8 mouse cellular contexts compared by ENCODE assay signal in the genomic region with DNA sequence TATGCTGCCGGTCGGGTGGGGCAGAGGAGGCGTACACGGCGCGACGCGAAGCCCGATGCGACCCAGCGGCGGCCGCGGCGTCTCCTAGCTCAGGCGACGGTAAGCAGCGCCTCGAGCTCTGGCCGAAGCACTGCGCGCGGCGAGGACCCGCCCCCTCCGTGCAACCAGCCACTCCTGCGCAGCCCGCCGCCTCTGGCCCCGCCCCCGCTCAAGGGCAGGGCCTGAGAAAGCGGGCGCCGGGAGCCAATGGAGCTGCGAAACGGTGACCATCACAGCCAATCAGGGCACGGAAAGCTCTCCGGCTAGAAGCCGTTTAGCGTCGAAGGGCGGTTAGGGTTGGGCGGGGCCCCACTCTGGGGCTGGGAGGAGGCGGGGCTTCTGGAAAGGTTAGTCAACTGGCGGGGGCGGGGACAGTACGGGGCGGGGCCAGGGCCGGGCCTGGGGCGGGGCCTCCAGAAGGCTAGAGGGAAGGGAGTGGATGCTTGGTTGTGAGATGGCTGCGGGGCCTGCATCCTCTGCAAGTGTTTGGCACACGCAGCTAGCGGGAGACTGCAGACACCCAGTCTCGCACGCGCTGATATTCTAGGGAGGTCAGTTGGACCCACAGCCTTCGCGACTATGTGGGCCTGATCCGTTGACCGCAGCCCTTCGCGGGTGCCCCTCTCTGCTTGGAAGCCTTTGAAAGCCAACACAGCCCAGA. TPM values are rescaled to one million over a fixed set of nuclear protein-coding genes. Genes with fewer than 3 reads are reported as not detected.
DNase-seq lines count a peak whose midpoint lies in the region; ATAC-seq and TF ChIP-seq lines count a peak whose summit lies in the region.

Pcbp3 (minus strand) TSS at position 98 of the 700 bp plus-strand sequence.

- in situ Hi-C loops in Patski (cut with MboI; ENCODE audit: low pct_unique_long_range_greater_than_20kb) = no loop called here

- no peaks in the 10 kb centered on the region for H3K9me3 ChIP-seq in hindbrain, embryonic 10.5 days
- no peaks in the 10 kb centered on the region for H3K9me3 ChIP-seq in lung, embryonic 15.5 days

- peak within 1 kb of the TSS; percentile 77 for H3K9ac ChIP-seq in lung, embryonic 15.5 days

- H3K4me2 ChIP-seq in lung, embryonic 15.5 days = peak within 1 kb of the TSS; percentile 100

- H3K4me1 ChIP-seq in hindbrain, embryonic 10.5 days (replicated peaks) = peaks cover 67% of the 10 kb centered on the region
- peaks cover 24% of the 10 kb centered on the region for H3K4me1 ChIP-seq in lung, embryonic 15.5 days
- H3K4me1 ChIP-seq in thymus, adult 2 months (replicated peaks; ENCODE audit: control insufficient read depth, insufficient read depth, low read length) = peaks cover 14% of the 10 kb centered on the region

- 2% methylated on average over 62 of the region's 62 CpGs for WGBS in hindbrain, embryonic 10.5 days
- WGBS in lung, embryonic 15.5 days = 3% methylated on average over 60 of the region's 62 CpGs
- 4% methylated on average over 62 of the region's 62 CpGs for WGBS in thymus, adult 2 months

- peak within 1 kb of the TSS; percentile 79 for H3K4me3 ChIP-seq in hindbrain, embryonic 10.5 days
- peak within 1 kb of the TSS; percentile 70 for H3K4me3 ChIP-seq in lung, embryonic 15.5 days
- H3K4me3 ChIP-seq in thymus, adult 2 months (ENCODE audit: control insufficient read depth, insufficient read depth, low read length) = peak within 1 kb of the TSS; percentile 69

- ATAC-seq in Patski = peak; percentile 98
- ATAC-seq in lung, embryonic 15.5 days (ENCODE audit: borderline replicate concordance, extremely low read depth, low FRiP score, low TSS enrichment) = peak; percentile 98

- peak; percentile 84 for DNase-seq in Patski (ENCODE audit: low read depth, low spot score)
- DNase-seq in cerebellum, postnatal 10 days = peak; percentile 99
- peak; percentile 96 to 97 for DNase-seq in frontal cortex, adult 2 months (ENCODE audit: extremely low spot score in 1 of 2, low spot score in 1 of 2)
- DNase-seq in hindbrain, embryonic 10.5 days (ENCODE audit: low spot score) = peak; percentile 99
- DNase-seq in layer of hippocampus, adult 9-10 months (ENCODE audit: low spot score) = peak; percentile 91
- peak; percentile 97 for DNase-seq in ovary, adult 18-20 months (ENCODE audit: low spot score)
- peak; percentile 96 for DNase-seq in thymus, adult 2 months

- no peak for TF ChIP-seq CTCF in Patski (IDR thresholded peaks at IDR 0.05)
- TF ChIP-seq CTCF in thymus, adult 2 months (IDR thresholded peaks at IDR 0.05; ENCODE audit: borderline replicate concordance, control insufficient read depth, extremely low read depth, insufficient read depth, low read length, poor library complexity) = peak; percentile 47; the same call in 1 of the 2 replicates

- POLR2A ChIA-PET in Patski (lab: Charles Lee) = interaction anchor here (0.6 to 1.0 kb wide), 3 partner anchors 7 to 52 kb away, joined by 3 to 4 read pairs (median 4); no protein-coding TSS in a partner anchor

- H3K36me3 ChIP-seq in hindbrain, embryonic 10.5 days = no peaks in the 10 kb centered on the region
- no peaks in the 10 kb centered on the region for H3K36me3 ChIP-seq in lung, embryonic 15.5 days
- H3K36me3 ChIP-seq in thymus, adult 2 months (ENCODE audit: control insufficient read depth, insufficient read depth, low read length) = no peaks in the 10 kb centered on the region

- TF ChIP-seq POLR2A in thymus, adult 2 months (IDR thresholded peaks at IDR 0.05; ENCODE audit: control insufficient read depth, extremely low read depth, insufficient read depth, low read length, poor library complexity) = peak; percentile 49

- no peaks in the 10 kb centered on the region for H3K27me3 ChIP-seq in Patski
- no peaks in the 10 kb centered on the region for H3K27me3 ChIP-seq in hindbrain, embryonic 10.5 days (ENCODE audit: insufficient read depth, poor library complexity, severe bottlenecking)
- H3K27me3 ChIP-seq in lung, embryonic 15.5 days = no peaks in the 10 kb centered on the region
- no peaks in the 10 kb centered on the region for H3K27me3 ChIP-seq in thymus, adult 2 months (ENCODE audit: control insufficient read depth, insufficient read depth, low read length)

- CTCF ChIA-PET in Patski (lab: Charles Lee) = no interaction called here

- peak within 1 kb of the TSS; percentile 92 for H3K27ac ChIP-seq in hindbrain, embryonic 10.5 days
- peak within 1 kb of the TSS; percentile 22; the same call in 1 of the 2 replicates for H3K27ac ChIP-seq in lung, embryonic 15.5 days
- no peak within 1 kb of the TSS for H3K27ac ChIP-seq in thymus, adult 2 months (ENCODE audit: control insufficient read depth, insufficient read depth, low read length)

RNA-seq across cellular contexts. Expression of gene Pcbp3, which starts in this region (rescaled TPM):
- 31.4 TPM for polyA plus RNA-seq in Patski (2021)
- 250 and 267 TPM in 2 replicates for polyA plus RNA-seq in frontal cortex, adult 2 months (2012; rRNA removed)
- 89.5 and 94.7 TPM in 2 replicates for polyA plus RNA-seq in hindbrain, embryonic 10.5 days (2016; fragmentation: Nextera tagmentation; extraction: Ambion mirVana)
- 28.7 and 36.4 TPM in 2 replicates for polyA plus RNA-seq in lung, embryonic 15.5 days (2015; fragmentation: Nextera tagmentation; extraction: Ambion mirVana)
- 12.7 and 18.6 TPM in 2 replicates for polyA plus RNA-seq in thymus, adult 2 months (2012; rRNA removed)
